Mouse (Mus musculus) hindbrain, postnatal 0 days (tissue): ENCODE measurements around the gene Cntrob. TPM values are rescaled to one million over a fixed set of nuclear protein-coding genes. Genes with fewer than 3 reads are reported as not detected.

Experiments used
- ATAC-seq: fragments of 200-750 bp; cut with Nextera tagmentation; 2 replicates; pipeline ENCODE4 v1.8.0; 2017; ENCODE audit warnings: mild to moderate bottlenecking, moderate TSS enrichment, moderate library complexity
- DNase-seq: peaks from one replicate; pipeline ENCODE4 v3.0.0-alpha.2; 2015; ENCODE audit warnings: low spot score
- H3K27ac ChIP-seq: fragments of 300-500 bp; sonication (generic); 2 replicates; pipeline ENCODE4 v1.5.1; 2014; ENCODE audit warnings: mild to moderate bottlenecking
- H3K27me3 ChIP-seq: fragments of 300-500 bp; sonication (generic); 2 replicates; pipeline ENCODE4 v1.6.1; 2014; ENCODE audit warnings: low read length, mixed read lengths; ENCODE audit not compliant: insufficient read depth
- H3K36me3 ChIP-seq: fragments of 300-500 bp; sonication (generic); 2 replicates; pipeline ENCODE4 v1.6.1; 2014; ENCODE audit warnings: low read length, mixed read lengths; ENCODE audit not compliant: insufficient read depth
- H3K4me1 ChIP-seq: fragments of 300-500 bp; sonication (generic); 2 replicates; pipeline ENCODE4 v1.6.1; 2014; ENCODE audit warnings: antibody characterized with exemption, low read length, mixed read lengths; ENCODE audit not compliant: insufficient read depth
- H3K4me2 ChIP-seq: fragments of 300-500 bp; sonication (generic); 2 replicates; pipeline ENCODE4 v1.6.1; 2014; ENCODE audit warnings: low read depth, mild to moderate bottlenecking, low read length, moderate library complexity, mixed read lengths
- H3K4me3 ChIP-seq: fragments of 300-500 bp; sonication (generic); 2 replicates; pipeline ENCODE4 v1.5.1; 2014; ENCODE audit warnings: low read length
- H3K9ac ChIP-seq: fragments of 300-500 bp; sonication (generic); replicated peaks from 2 replicates; pipeline ENCODE4 v1.6.1; 2014; ENCODE audit warnings: mild to moderate bottlenecking, low read length, moderate library complexity, mixed read lengths
- H3K9me3 ChIP-seq: fragments of 300-500 bp; sonication (generic); 2 replicates; pipeline ENCODE4 v1.6.1; 2016; ENCODE audit warnings: low read length, mixed read lengths
- CTCF ChIP-seq: IDR thresholded peaks from 2 replicates; pipeline ENCODE4 v1.5.1; 2016; ENCODE audit warnings: antibody characterized with exemption, control low read depth, low read depth
- WGBS: fragments of 180-500 bp; shearing (Covaris S2); extraction: QIAGEN DNeasy Blood & Tissue Kit; methylation state at CpG from one replicate; pipeline ENCODE4 v1.1.7; 2014; 5-methylcytosine and 5-hydroxymethylcytosine counted together
- polyA plus RNA-seq: library from polyadenylated mRNA; unstranded; fragments of >200 nt; fragmentation: Nextera tagmentation; extraction: Ambion mirVana; gene quantifications from 2 replicates; pipeline ENCODE4 v1.2.1, GENCODE M21; 2015
- total RNA-seq: library from RNA; depleted of rRNA; stranded (reverse); fragments of >200 nt; gene quantifications from 2 replicates; pipeline ENCODE4 v1.2.3, GENCODE M21; 2014

Cntrob gene
- total and polyA plus RNA-seq, 2 experiments from 2014 or later, result 11.0 to 13.3 TPM

DNA sequence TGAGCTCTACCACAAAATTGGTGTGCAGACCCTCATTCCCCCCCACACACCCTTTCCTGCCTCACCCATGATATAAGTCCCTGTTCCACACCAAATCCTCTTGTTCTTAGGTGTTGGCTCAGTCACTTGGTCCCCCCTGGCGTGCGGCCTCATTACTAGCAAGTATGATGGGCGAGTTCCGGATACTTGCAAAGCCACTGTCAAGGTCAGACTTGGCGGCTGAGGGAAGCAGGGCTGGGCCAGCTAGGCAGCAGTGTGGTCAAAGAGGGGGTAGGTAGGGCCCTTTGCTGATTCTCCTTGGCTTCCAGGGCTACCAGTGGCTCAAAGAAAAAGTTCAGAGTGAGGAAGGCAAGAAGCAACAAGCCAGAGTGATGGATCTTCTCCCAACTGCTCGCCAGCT is 7.6 kb upstream of the Cntrob start:
- no peak overlapping the region for H3K4me3 ChIP-seq
- peak overlapping the region; percentile 71 for H3K4me2 ChIP-seq
- H3K9me3 ChIP-seq, result no peaks in the 10 kb centered on the region
- peak overlapping the region; percentile 85 for H3K27ac ChIP-seq
- 0 out of 2 replicates have a peak overlapping the region, but pooled peaks have one; percentile 59 for H3K9ac ChIP-seq
- TF ChIP-seq CTCF, result no peak
- DNase-seq, result no peak
- ATAC-seq, result no peak
- H3K36me3 ChIP-seq, result no peaks in the 10 kb centered on the region
- 91% methylated on average over 6 of the region's 6 CpGs for WGBS
- H3K4me1 ChIP-seq, result peaks cover 21% of the 10 kb centered on the region
- H3K27me3 ChIP-seq, result no peaks in the 10 kb centered on the region

DNA sequence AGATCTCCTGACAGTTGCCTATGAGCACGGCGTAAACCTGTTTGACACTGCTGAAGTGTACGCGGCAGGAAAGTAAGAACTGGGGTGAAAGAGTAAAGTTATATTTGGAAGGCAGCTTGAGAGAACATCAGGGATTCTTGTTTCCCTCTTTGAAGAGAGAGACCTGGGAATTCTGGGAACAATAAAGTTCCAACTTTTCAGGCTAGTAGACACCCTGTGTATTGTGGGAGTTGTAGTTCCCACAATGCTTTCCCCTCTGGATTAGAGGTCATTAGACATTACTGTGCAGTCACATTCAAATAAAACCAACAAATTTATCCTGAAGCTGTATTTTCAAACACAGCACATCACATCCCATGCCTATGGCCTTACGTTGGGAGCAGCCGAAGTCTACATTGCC is 4.9 kb upstream of the Cntrob start:
- Histone ChIP-seq H3K9ac (no peak overlapping the region), H3K27ac (no peak overlapping the region), H3K27me3 (no peaks in the 10 kb centered on the region), H3K4me2 (no peak overlapping the region), H3K4me3 (no peak overlapping the region), H3K36me3 (no peaks in the 10 kb centered on the region), H3K4me1 (peaks cover 21% of the 10 kb centered on the region), H3K9me3 (no peaks in the 10 kb centered on the region)
- 94% methylated on average over 6 of the region's 6 CpGs for WGBS
- ATAC-seq (no peak), DNase-seq (no peak)
- no peak for TF ChIP-seq CTCF

DNA sequence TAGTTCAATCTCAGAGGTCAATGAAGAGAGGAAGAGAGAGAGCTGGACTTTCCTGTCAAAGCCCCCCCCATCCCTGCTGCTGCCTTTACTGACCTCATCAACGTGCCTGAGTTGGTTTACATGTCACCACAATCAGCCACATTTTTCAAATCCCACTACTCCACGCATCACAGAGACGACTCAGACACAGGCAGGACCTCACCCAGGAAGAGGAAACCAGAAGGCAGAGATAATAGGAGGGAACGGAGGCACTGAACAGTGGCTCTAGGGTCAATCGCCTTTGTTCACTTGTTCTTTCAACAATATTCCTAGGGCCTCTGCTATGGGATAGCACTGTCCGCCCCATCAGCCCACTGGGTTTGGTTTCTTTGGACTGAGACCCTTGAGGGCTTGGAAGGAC is 4.1 kb upstream of the Cntrob start:
- no peak overlapping the region for H3K4me2 ChIP-seq
- H3K9ac ChIP-seq, result no peak overlapping the region
- H3K27ac ChIP-seq, result no peak overlapping the region
- DNase-seq, result no peak
- no peaks in the 10 kb centered on the region for H3K9me3 ChIP-seq
- no peak overlapping the region for H3K4me3 ChIP-seq
- no peak for ATAC-seq
- no peaks in the 10 kb centered on the region for H3K36me3 ChIP-seq
- TF ChIP-seq CTCF, result no peak
- H3K4me1 ChIP-seq, result peaks cover 23% of the 10 kb centered on the region
- WGBS, result 48% methylated on average over 6 of the region's 6 CpGs
- no peaks in the 10 kb centered on the region for H3K27me3 ChIP-seq

DNA sequence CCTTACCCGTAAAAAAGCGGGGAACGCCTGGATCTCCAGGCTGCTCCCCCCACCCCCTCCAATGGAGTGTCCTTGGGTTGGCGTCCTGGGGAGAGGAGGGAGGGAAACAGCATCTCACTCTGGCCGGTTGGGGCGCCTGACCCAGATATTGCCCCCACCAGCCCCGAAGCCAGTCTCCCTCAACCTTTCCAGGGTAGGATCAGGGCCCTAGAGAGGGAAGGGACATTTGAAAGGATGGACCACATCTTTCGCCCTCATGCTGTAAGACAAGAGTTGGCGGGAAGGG is 3.5 kb upstream of the Cntrob start:
- Histone ChIP-seq H3K4me1 (peaks cover 24% of the 10 kb centered on the region), H3K4me3 (peak overlapping the region; percentile 53), H3K4me2 (peak overlapping the region; percentile 96), H3K27me3 (no peaks in the 10 kb centered on the region), H3K27ac (no peak overlapping the region), H3K9ac (no peak overlapping the region; the same call in 1 of the 2 replicates), H3K9me3 (no peaks in the 10 kb centered on the region), H3K36me3 (no peaks in the 10 kb centered on the region)
- no peak for ATAC-seq
- WGBS, result 18% methylated on average over 9 of the region's 9 CpGs
- no peak for TF ChIP-seq CTCF
- DNase-seq, result no peak

DNA sequence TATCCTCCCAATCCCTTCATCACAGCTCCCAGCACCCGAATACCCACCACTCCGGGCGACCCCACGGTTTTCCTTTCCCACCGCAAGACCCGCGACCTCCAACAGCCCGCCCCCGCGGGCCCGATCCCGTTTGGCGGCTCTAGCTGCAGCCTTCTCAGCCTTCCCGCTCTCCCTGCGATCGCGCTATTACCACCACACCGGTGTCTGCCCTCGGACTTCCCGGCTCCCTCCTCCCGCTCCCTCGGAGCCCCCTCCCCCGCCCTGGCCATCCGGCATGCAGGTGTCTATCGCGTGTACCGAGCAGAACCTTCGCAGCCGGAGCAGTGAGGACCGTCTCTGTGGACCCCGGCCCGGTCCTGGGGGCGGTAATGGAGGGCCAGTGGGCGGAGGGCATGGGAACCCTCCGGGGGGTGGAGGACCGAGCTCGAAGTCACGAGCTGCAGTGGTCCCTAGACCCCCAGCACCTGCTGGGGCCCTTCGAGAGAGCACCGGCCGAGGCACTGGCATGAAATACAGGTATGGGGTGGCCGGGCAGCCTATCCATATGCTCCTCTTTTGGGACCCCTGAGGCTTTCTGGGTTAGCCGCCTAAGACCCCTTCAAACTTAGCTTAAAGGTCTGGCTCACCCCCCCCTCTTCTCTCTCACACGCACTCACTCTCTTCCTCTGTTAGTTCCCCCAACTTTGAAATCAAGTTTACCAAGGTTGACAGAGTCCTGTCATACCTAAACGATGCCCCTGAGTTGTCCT is 3.0 kb upstream of the Cntrob start:
- TF ChIP-seq CTCF, result no peak
- Histone ChIP-seq H3K9ac (peak overlapping the region; percentile 75), H3K4me3 (peak overlapping the region; percentile 53), H3K27me3 (no peaks in the 10 kb centered on the region), H3K9me3 (no peaks in the 10 kb centered on the region), H3K4me2 (peak overlapping the region; percentile 96), H3K36me3 (no peaks in the 10 kb centered on the region), H3K27ac (0 out of 2 replicates have a peak overlapping the region, but pooled peaks have one; percentile 15), H3K4me1 (peaks cover 23% of the 10 kb centered on the region)
- ATAC-seq, result peak; percentile 15; the same call in 1 of the 2 replicates
- WGBS, result 2% methylated on average over 45 of the region's 45 CpGs
- peak; percentile 47 for DNase-seq

DNA sequence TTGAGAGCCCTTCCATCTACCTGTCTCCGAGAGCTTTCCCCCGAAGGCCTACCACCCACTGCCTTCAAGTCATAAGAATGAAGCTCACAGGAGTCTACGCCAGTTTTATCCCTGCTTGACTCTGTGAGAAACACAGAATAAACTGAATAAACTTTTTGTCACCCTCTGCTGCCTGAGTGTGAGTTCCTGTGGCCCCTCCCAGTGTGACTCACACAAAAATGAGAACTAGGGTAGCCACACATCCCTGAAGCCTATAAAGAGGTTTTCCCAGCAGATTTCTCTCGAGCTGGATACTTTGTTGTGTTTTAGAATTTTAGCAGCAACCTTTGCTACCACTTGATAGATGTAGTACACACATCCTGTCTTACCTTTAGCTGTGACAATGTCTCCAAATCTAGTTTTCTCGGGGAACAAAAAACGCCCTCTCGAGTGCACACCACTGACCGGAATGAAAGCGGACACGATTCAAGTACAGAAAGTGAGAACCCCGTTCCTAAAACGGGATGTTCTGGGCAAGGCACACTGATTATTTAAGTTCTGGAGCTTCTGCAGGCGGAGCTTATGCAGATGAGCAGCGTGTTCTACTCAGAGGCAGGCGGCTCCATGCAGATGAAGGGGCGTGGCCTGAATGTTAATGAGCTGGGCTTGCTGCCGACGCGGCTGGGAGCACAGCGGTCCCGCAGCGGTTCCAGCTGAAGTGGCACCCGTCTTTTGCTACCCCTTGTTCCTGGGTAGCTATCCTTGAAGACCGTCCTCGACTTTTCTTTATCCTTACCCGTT is 2.2 kb upstream of the Cntrob start, which contains the start of gene Kcnab3:
Kcnab3 (plus strand) TSS at position 631 of the 780 bp plus-strand sequence.
- WGBS, result 11% methylated on average over 26 of the region's 26 CpGs
- no peak for TF ChIP-seq CTCF
- Histone ChIP-seq H3K9ac (peak within 1 kb of the TSS; percentile 75), H3K36me3 (no peaks in the 10 kb centered on the region), H3K27me3 (no peaks in the 10 kb centered on the region), H3K9me3 (no peaks in the 10 kb centered on the region), H3K4me2 (peak within 1 kb of the TSS; percentile 98), H3K4me1 (peaks cover 18% of the 10 kb centered on the region), H3K4me3 (peak within 1 kb of the TSS; percentile 53), H3K27ac (0 out of 2 replicates have a peak within 1 kb of the TSS, but pooled peaks have one; percentile 15)
- ATAC-seq (no peak), DNase-seq (peak; percentile 94)
